Mouse (Mus musculus): ENCODE results near the gene Srrm4. TPM values are rescaled to one million over a fixed set of nuclear protein-coding genes. Genes with fewer than 3 reads are reported as not detected.

Gene Srrm4
- polyA plus RNA-seq, 1 experiment from 2014 or later: 0.45 TPM

- Histone ChIP-seq H3K4me1 (replicated peaks; ENCODE audit: control insufficient read depth, insufficient read depth) (peaks cover 5% of the 10 kb centered on the region), H3K27ac (replicated peaks) (peak within 1 kb of the TSS; percentile 93), H3K4me3 (ENCODE audit: low read depth, low read length) (peak within 1 kb of the TSS; percentile 55), H3K4me2 (replicated peaks; ENCODE audit: low read depth) (peak within 1 kb of the TSS; percentile 73), H3K36me3 (ENCODE audit: control insufficient read depth, insufficient read depth, low read length) (no peaks in the 10 kb centered on the region), H3K27me3 (ENCODE audit: control insufficient read depth, insufficient read depth, low read length) (no peaks in the 10 kb centered on the region), H3K9ac (ENCODE audit: low read length) (peak within 1 kb of the TSS; percentile 82), H3K9me3 (ENCODE audit: control insufficient read depth, low read length) (no peaks in the 10 kb centered on the region)
- TF ChIP-seq EP300 (optimal IDR thresholded peaks at IDR 0.05): no peak
- TF ChIP-seq CTCF (IDR thresholded peaks at IDR 0.05; ENCODE audit: low read depth): no peak
- WGBS: 0% methylated on average over 19 of the region's 20 CpGs
- ATAC-seq (ENCODE audit: low FRiP score, low TSS enrichment) (peak; percentile 79), DNase-seq (ENCODE audit: low spot score) (peak; percentile 81)
Measured at GRCm38 (mm10) chr5:116422699-116423201, 168.9 kb downstream of the Srrm4 start, which contains the start of gene Hspb8. Hspb8 (minus strand) TSS chr5:116422864.

- no peaks in the 10 kb centered on the region; the same call in 1 of the 2 replicates for H3K36me3 ChIP-seq (ENCODE audit: control insufficient read depth, insufficient read depth, low read length)
- H3K9me3 ChIP-seq (ENCODE audit: control insufficient read depth, low read length): no peaks in the 10 kb centered on the region
- peak overlapping the region; percentile 73 for H3K4me2 ChIP-seq (replicated peaks; ENCODE audit: low read depth)
- ATAC-seq (ENCODE audit: low FRiP score, low TSS enrichment) (no peak), DNase-seq (ENCODE audit: low spot score) (no peak)
- peak overlapping the region; percentile 93 for H3K27ac ChIP-seq (replicated peaks)
- peaks cover 5% of the 10 kb centered on the region for H3K4me1 ChIP-seq (replicated peaks; ENCODE audit: control insufficient read depth, insufficient read depth)
- 36% methylated on average over 22 of the region's 22 CpGs for WGBS
- H3K27me3 ChIP-seq (ENCODE audit: control insufficient read depth, insufficient read depth, low read length): no peaks in the 10 kb centered on the region
- peak overlapping the region; percentile 82 for H3K9ac ChIP-seq (ENCODE audit: low read length)
- H3K4me3 ChIP-seq (ENCODE audit: low read depth, low read length): peak overlapping the region; percentile 55
- TF ChIP-seq CTCF (IDR thresholded peaks at IDR 0.05; ENCODE audit: low read depth) (no peak), EP300 (optimal IDR thresholded peaks at IDR 0.05) (no peak)
Measured at GRCm38 (mm10) chr5:116421791-116422481, 169.7 kb downstream of the Srrm4 start.

GRCm38 (mm10) chr5:116420759-116421225 is 170.8 kb downstream of the Srrm4 start:
- H3K4me3 ChIP-seq (ENCODE audit: low read depth, low read length): peak overlapping the region; percentile 29
- H3K36me3 ChIP-seq (ENCODE audit: control insufficient read depth, insufficient read depth, low read length): no peaks in the 10 kb centered on the region; the same call in 1 of the 2 replicates
- H3K4me2 ChIP-seq (replicated peaks; ENCODE audit: low read depth): peak overlapping the region; percentile 56
- peaks cover 5% of the 10 kb centered on the region for H3K4me1 ChIP-seq (replicated peaks; ENCODE audit: control insufficient read depth, insufficient read depth)
- no peaks in the 10 kb centered on the region for H3K9me3 ChIP-seq (ENCODE audit: control insufficient read depth, low read length)
- peak; percentile 74 for DNase-seq (ENCODE audit: low spot score)
- ATAC-seq (ENCODE audit: low FRiP score, low TSS enrichment): peak; percentile 84
- peak overlapping the region; percentile 93 for H3K27ac ChIP-seq (replicated peaks)
- TF ChIP-seq EP300 (optimal IDR thresholded peaks at IDR 0.05): no peak
- peak; percentile 7; the same call in 1 of the 2 replicates for TF ChIP-seq CTCF (IDR thresholded peaks at IDR 0.05; ENCODE audit: low read depth)
- WGBS: 12% methylated on average over 6 of the region's 6 CpGs
- no peaks in the 10 kb centered on the region for H3K27me3 ChIP-seq (ENCODE audit: control insufficient read depth, insufficient read depth, low read length)
- H3K9ac ChIP-seq (ENCODE audit: low read length): peak overlapping the region; percentile 55

GRCm38 (mm10) chr5:116420213-116420612 is 171.4 kb downstream of the Srrm4 start:
- WGBS: 80% methylated on average over 1 of the region's 1 CpGs
- peak overlapping the region; percentile 93 for H3K27ac ChIP-seq (replicated peaks)
- no peaks in the 10 kb centered on the region for H3K9me3 ChIP-seq (ENCODE audit: control insufficient read depth, low read length)
- peak overlapping the region; percentile 56 for H3K4me2 ChIP-seq (replicated peaks; ENCODE audit: low read depth)
- H3K4me1 ChIP-seq (replicated peaks; ENCODE audit: control insufficient read depth, insufficient read depth): peaks cover 5% of the 10 kb centered on the region
- H3K4me3 ChIP-seq (ENCODE audit: low read depth, low read length): peak overlapping the region; percentile 29
- ATAC-seq (ENCODE audit: low FRiP score, low TSS enrichment) (no peak), DNase-seq (ENCODE audit: low spot score) (no peak)
- H3K27me3 ChIP-seq (ENCODE audit: control insufficient read depth, insufficient read depth, low read length): no peaks in the 10 kb centered on the region
- H3K36me3 ChIP-seq (ENCODE audit: control insufficient read depth, insufficient read depth, low read length): no peaks in the 10 kb centered on the region; the same call in 1 of the 2 replicates
- no peak for TF ChIP-seq EP300 (optimal IDR thresholded peaks at IDR 0.05)
- TF ChIP-seq CTCF (IDR thresholded peaks at IDR 0.05; ENCODE audit: low read depth): no peak
- H3K9ac ChIP-seq (ENCODE audit: low read length): 0 out of 2 replicates have a peak overlapping the region, but pooled peaks have one; percentile 55

GRCm38 (mm10) chr5:116419322-116420045 is 172.1 kb downstream of the Srrm4 start:
- no peak for ATAC-seq (ENCODE audit: low FRiP score, low TSS enrichment)
- TF ChIP-seq EP300 (optimal IDR thresholded peaks at IDR 0.05) (peak; percentile 51), CTCF (IDR thresholded peaks at IDR 0.05; ENCODE audit: low read depth) (no peak)
- H3K4me1 ChIP-seq (replicated peaks; ENCODE audit: control insufficient read depth, insufficient read depth): peaks cover 5% of the 10 kb centered on the region
- no peaks in the 10 kb centered on the region for H3K27me3 ChIP-seq (ENCODE audit: control insufficient read depth, insufficient read depth, low read length)
- DNase-seq (ENCODE audit: low spot score): no peak
- 38% methylated on average over 6 of the region's 6 CpGs for WGBS
- peak overlapping the region; percentile 18; the same call in 1 of the 2 replicates for H3K9ac ChIP-seq (ENCODE audit: low read length)
- peak overlapping the region; percentile 29 for H3K4me3 ChIP-seq (ENCODE audit: low read depth, low read length)
- no peaks in the 10 kb centered on the region for H3K9me3 ChIP-seq (ENCODE audit: control insufficient read depth, low read length)
- peak overlapping the region; percentile 56 for H3K4me2 ChIP-seq (replicated peaks; ENCODE audit: low read depth)
- H3K27ac ChIP-seq (replicated peaks): peak overlapping the region; percentile 93
- H3K36me3 ChIP-seq (ENCODE audit: control insufficient read depth, insufficient read depth, low read length): no peaks in the 10 kb centered on the region; the same call in 1 of the 2 replicates
